Mouse (Mus musculus) olfactory bulb, adult 2 months (tissue): Measurements from ENCODE around the gene Clrn2. TPM values are rescaled to one million over a fixed set of nuclear protein-coding genes. Genes with fewer than 3 reads are reported as not detected.

ENCODE experiments used
- H3K27ac ChIP-seq: fragments of 200-500 bp; 2 replicates; pipeline ENCODE4 v1.5.1; 2012; ENCODE audit warnings: low read depth, low read length; ENCODE audit not compliant: insufficient read depth
- H3K4me1 ChIP-seq: fragments of 200-500 bp; 2 replicates; pipeline ENCODE4 v1.6.1; 2012; ENCODE audit warnings: low read length; ENCODE audit not compliant: control insufficient read depth, insufficient read depth
- H3K4me3 ChIP-seq: fragments of 200-500 bp; 2 replicates; pipeline ENCODE4 v1.5.1; 2012; ENCODE audit warnings: mild to moderate bottlenecking, low read depth, low read length, moderate library complexity; ENCODE audit not compliant: insufficient read depth
- CTCF ChIP-seq: fragments of 200-500 bp; IDR thresholded peaks from 2 replicates; pipeline ENCODE4 v1.5.1; 2012; ENCODE audit warnings: low read depth, mild to moderate bottlenecking, low read length, moderate library complexity; ENCODE audit not compliant: insufficient read depth
- POLR2A ChIP-seq: fragments of 200-500 bp; IDR thresholded peaks from 2 replicates; pipeline ENCODE4 v1.6.1; 2012; ENCODE audit warnings: mild to moderate bottlenecking, low read depth, low read length, moderate library complexity; ENCODE audit not compliant: insufficient read depth
- WGBS: fragments of 180-500 bp; shearing (Covaris S2); methylation state at CpG from one replicate; pipeline ENCODE4 v1.1.7; 2018; 5-methylcytosine and 5-hydroxymethylcytosine counted together
- polyA plus RNA-seq: library from polyadenylated mRNA; stranded (reverse); fragments of >200 nt; gene quantifications from 2 replicates; pipeline ENCODE4 v1.2.4, GENCODE M21; 2012; ENCODE audit warnings: low replicate concordance; ENCODE audit not compliant: missing spikeins, insufficient read depth, insufficient read length

Clrn2 gene
- polyA plus RNA-seq, 1 experiment = not detected

- Histone ChIP-seq H3K27ac (no peak overlapping the region), H3K4me3 (no peak overlapping the region), H3K4me1 (peaks cover 13% of the 10 kb centered on the region)
- no peak for TF ChIP-seq CTCF
- no peak for TF ChIP-seq POLR2A
Observed at GRCm38 (mm10) chr5:45496042-45496441, 42.5 kb downstream of the Clrn2 start.

- no peak overlapping the region for H3K27ac ChIP-seq
- no peak for TF ChIP-seq CTCF
- no peak for TF ChIP-seq POLR2A
- H3K4me1 ChIP-seq = peaks cover 13% of the 10 kb centered on the region
- no peak overlapping the region for H3K4me3 ChIP-seq
- 71% methylated on average over 4 of the region's 4 CpGs for WGBS
Observed at GRCm38 (mm10) chr5:45496479-45496878, 42.9 kb downstream of the Clrn2 start.

GRCm38 (mm10) chr5:45496930-45497550, 43.5 kb downstream of the Clrn2 start:
- no peak for TF ChIP-seq CTCF
- no peak for TF ChIP-seq POLR2A
- 55% methylated on average over 12 of the region's 12 CpGs for WGBS
- H3K27ac ChIP-seq = no peak overlapping the region
- peaks cover 13% of the 10 kb centered on the region for H3K4me1 ChIP-seq
- no peak overlapping the region for H3K4me3 ChIP-seq

GRCm38 (mm10) chr5:45497564-45497963, 44.0 kb downstream of the Clrn2 start:
- H3K4me3 ChIP-seq = no peak overlapping the region
- H3K4me1 ChIP-seq = peaks cover 11% of the 10 kb centered on the region
- no peak overlapping the region for H3K27ac ChIP-seq
- WGBS = 63% methylated on average over 5 of the region's 5 CpGs
- TF ChIP-seq POLR2A = no peak
- no peak for TF ChIP-seq CTCF

- Histone ChIP-seq H3K27ac (no peak overlapping the region), H3K4me1 (no peaks in the 10 kb centered on the region), H3K4me3 (no peak overlapping the region)
- TF ChIP-seq CTCF = no peak
- no peak for TF ChIP-seq POLR2A
- WGBS = 82% methylated on average over 7 of the region's 7 CpGs
Observed at GRCm38 (mm10) chr5:45510071-45510470, 56.5 kb downstream of the Clrn2 start.

- Histone ChIP-seq H3K27ac (no peak overlapping the region), H3K4me1 (no peaks in the 10 kb centered on the region), H3K4me3 (no peak overlapping the region)
- WGBS = 92% methylated on average over 6 of the region's 6 CpGs
- no peak for TF ChIP-seq CTCF
- no peak for TF ChIP-seq POLR2A
Observed at GRCm38 (mm10) chr5:45512908-45513307, 59.4 kb downstream of the Clrn2 start.

- Histone ChIP-seq H3K4me1 (no peaks in the 10 kb centered on the region), H3K4me3 (no peak overlapping the region), H3K27ac (no peak overlapping the region)
- TF ChIP-seq POLR2A = no peak
- TF ChIP-seq CTCF = no peak
- WGBS = 94% methylated on average over 2 of the region's 2 CpGs
Observed at GRCm38 (mm10) chr5:45513511-45513910, 60.0 kb downstream of the Clrn2 start.

Other genes starting within 250 kb of the Clrn2 start
- gene Qdpr, start 3.5 kb upstream of the Clrn2 start, polyA plus RNA-seq = not detected in 2 replicates
- gene Lap3, start 39.6 kb downstream of the Clrn2 start, polyA plus RNA-seq = not detected in 2 replicates
- gene Med28, start 66.5 kb downstream of the Clrn2 start, polyA plus RNA-seq = not detected in 2 replicates
- gene Fam184b, start 185.9 kb downstream of the Clrn2 start, polyA plus RNA-seq = not detected in 2 replicates
- gene Ncapg, start 216.2 kb downstream of the Clrn2 start, polyA plus RNA-seq = not detected in 2 replicates